Mouse (Mus musculus): ENCODE results near the gene Rcor3.

DNA sequence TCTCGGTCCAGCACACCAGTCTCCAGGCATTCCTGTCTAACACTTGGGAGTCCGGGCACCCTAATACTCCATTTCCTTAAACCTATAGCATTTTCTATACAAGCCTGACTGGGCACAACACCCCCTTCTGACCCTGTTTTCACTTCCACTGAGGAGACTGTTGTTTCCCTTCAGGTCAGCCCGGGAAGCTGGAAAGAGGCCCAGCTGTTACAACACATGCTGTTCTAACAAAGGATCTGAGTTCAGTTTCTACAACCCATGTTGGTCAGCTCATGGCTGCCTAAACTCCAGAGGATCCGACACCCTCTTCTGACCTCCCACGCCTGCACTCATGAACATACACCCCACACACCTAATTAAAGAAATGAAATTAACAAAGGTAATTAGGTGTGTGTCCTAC lies 84.9 kb downstream of the Rcor3 start:
- TF ChIP-seq CHD2 (IDR thresholded peaks at IDR 0.05; ENCODE audit: low read depth, low read length): no peak
- no peak for TF ChIP-seq MAFK (IDR thresholded peaks at IDR 0.05; ENCODE audit: insufficient read depth, low read depth, low read length)
- no peak for TF ChIP-seq ZC3H11A (IDR thresholded peaks at IDR 0.05; ENCODE audit: borderline replicate concordance, low read depth, low read length)
- TF ChIP-seq HCFC1 (IDR thresholded peaks at IDR 0.05; ENCODE audit: borderline replicate concordance, insufficient read depth, low read length): no peak
